Mouse (Mus musculus): ENCODE measurements at regions not wholly inside any gene's neighbourhood (a gene's known extent, or its start where the extent isn't known, plus 50 kb on each side); places are given as distances from the start of the nearest gene placed in this dataset.
A peak's percentile ranks its signal among the peaks of the same experiment; 100 is the strongest.
"Not testable (repeated sequence)": the region's sequence is repeated elsewhere in the genome, so short reads cannot be mapped to it uniquely, and the experiment has no call there.

GRCm38 (mm10) chr10:22556401-22556800 is 88.4 kb upstream of the Slc2a12 start:
- not testable (repeated sequence) for DNase-seq

GRCm38 (mm10) chr10:22569250-22570010 is 75.4 kb upstream of the Slc2a12 start:
- DNase-seq = not testable (repeated sequence)

- DNase-seq = not testable (repeated sequence)
Measured at GRCm38 (mm10) chr10:22574048-22574447, 70.8 kb upstream of the Slc2a12 start.

- DNase-seq = peak; percentile 35
Measured at GRCm38 (mm10) chr10:22579426-22579825, 65.4 kb upstream of the Slc2a12 start.

- DNase-seq = not testable (repeated sequence)
Measured at GRCm38 (mm10) chr10:22581300-22581699, 63.5 kb upstream of the Slc2a12 start.

- not testable (repeated sequence) for DNase-seq
Measured at GRCm38 (mm10) chr10:22583306-22583705, 61.5 kb upstream of the Slc2a12 start.

- DNase-seq = not testable (repeated sequence)
Measured at GRCm38 (mm10) chr10:22588587-22588986, 56.2 kb upstream of the Slc2a12 start.

- DNase-seq = not testable (repeated sequence)
Measured at GRCm38 (mm10) chr10:22591664-22592063, 53.1 kb upstream of the Slc2a12 start.

- DNase-seq = not testable (repeated sequence)
Measured at GRCm38 (mm10) chr10:22592189-22592603, 52.6 kb upstream of the Slc2a12 start.

GRCm38 (mm10) chr10:22592752-22593151 is 52.1 kb upstream of the Slc2a12 start:
- not testable (repeated sequence) for DNase-seq
